Mouse (Mus musculus) erythroblast, adult 5-6 weeks (primary cell): ENCODE data around the gene Ccdc14. TPM values are rescaled to one million over a fixed set of nuclear protein-coding genes. Genes with fewer than 3 reads are reported as not detected.
"Not testable (repeated sequence)": the region's sequence is repeated elsewhere in the genome, so short reads cannot be mapped to it uniquely, and the experiment has no call there.

Experiments used
- ATAC-seq: replicated peaks from 2 replicates; pipeline ENCODE4 v1.8.0; 2016; ENCODE audit warnings: moderate number of reproducible peaks, mild to moderate bottlenecking, moderate TSS enrichment, inconsistent platforms; ENCODE audit not compliant: poor library complexity, low FRiP score, severe bottlenecking
- total RNA-seq, 2 experiments: library from RNA; stranded (forward) in 1 of 2; stranded (reverse) in 1 of 2; fragments of 150-400 nt in 1 of 2; fragments of 200-764, 138-1000 nt in 1 of 2; gene quantifications; 2 replicates each; pipeline versions ENCODE4 v1.2.3 to v1.2.4; 2015 to 2017; ENCODE audit warnings: low replicate concordance in 2 of 2

Gene Ccdc14
- total RNA-seq, 2 experiments from 2014 or later = 2.0 to 2.1 TPM

DNA sequence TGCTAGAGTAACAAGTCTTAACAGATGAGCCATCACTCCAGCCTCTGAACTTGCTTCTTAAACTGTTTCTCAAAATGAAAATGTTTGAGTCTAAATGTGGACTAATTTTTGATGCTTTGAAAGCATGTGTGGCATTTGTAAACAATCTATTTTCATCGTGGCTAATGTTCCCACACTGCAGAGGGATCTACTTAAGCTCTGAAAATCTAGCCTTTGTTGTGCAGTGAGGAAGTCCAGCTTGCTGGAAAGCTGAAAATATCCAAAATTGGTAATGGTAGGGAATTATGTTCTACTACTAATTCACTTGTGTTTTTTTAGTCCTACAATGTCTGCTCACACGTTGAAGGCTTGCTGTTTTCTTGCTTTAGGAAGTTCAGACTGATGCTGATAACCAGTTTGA, 15.6 kb downstream of the Ccdc14 start:
- ATAC-seq = no peak

- no peak for ATAC-seq
Measured at GRCm38 (mm10) chr16:34706487-34706946, 16.1 kb downstream of the Ccdc14 start.

DNA sequence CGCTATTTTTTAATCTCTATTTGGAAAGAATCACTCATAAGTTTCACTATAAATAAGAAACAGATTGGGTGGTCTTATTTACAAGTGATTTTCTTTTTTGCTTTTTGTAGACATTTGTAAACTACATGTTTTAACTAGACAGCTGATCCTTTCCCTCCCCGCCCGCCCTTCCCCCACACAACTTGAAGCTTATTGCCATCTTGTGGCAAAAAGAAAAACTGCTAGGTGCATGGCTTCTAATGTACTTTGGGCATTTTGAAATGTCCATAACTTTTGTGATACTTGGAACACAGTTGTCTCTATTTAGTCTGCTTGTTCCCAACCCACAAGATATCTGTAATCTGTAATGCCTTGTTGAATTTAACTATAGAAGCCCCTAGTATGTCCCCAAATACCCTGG, 21.1 kb downstream of the Ccdc14 start:
- no peak for ATAC-seq

GRCm38 (mm10) chr16:34725156-34725555, 34.7 kb downstream of the Ccdc14 start:
- no peak for ATAC-seq

DNA sequence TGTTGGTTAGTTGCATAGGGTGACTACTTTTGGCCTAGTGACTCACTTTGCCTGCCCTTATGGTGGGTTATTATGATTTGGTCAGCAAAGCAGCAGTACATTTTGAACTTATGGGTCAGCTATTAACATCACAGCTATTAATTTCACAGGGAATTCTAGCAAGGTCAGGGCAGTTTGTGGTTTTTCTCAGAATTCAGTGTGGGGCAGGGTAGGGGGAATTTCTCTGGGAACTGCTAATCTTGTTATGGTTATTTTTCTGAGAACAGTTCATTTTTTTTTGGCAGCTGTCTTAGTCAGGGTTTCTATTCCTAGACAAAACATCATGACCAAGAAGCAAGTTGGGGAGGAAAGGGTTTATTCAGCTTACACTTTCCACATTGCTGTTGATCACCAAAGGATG, 38.2 kb downstream of the Ccdc14 start:
- ATAC-seq = not testable (repeated sequence)

- ATAC-seq = no peak
Measured at GRCm38 (mm10) chr16:34729371-34729770, 39.0 kb downstream of the Ccdc14 start.

GRCm38 (mm10) chr16:34738656-34739233, 48.3 kb downstream of the Ccdc14 start:
- no peak for ATAC-seq

DNA sequence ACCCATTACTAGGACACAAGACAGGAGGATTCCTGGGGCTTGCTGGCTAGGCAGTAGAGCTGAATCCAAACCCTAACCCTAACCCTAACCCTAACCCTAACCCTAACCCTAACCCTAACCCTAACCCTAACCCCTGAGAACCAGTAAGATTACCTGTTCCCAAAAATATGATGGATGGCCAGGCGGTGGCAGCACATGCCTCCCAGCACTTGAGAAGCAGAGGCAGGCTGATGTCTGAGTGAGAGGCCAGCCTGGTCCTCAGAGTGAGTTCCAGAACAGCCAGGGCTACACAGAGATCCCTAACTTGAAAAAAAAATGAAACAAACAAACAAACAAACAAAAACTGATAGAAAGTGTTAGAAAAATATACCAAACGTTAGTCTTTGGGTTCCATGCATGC, 52.5 kb downstream of the Ccdc14 start:
- ATAC-seq = no peak

- ATAC-seq = no peak
Measured at GRCm38 (mm10) chr16:34745065-34745585, 54.7 kb downstream of the Ccdc14 start, which contains the start of gene Mylk. Mylk (plus strand) TSS chr16:34745210.

GRCm38 (mm10) chr16:34748081-34748720, 57.8 kb downstream of the Ccdc14 start:
- ATAC-seq = no peak

- no peak for ATAC-seq
Measured at GRCm38 (mm10) chr16:34749536-34749935, 59.1 kb downstream of the Ccdc14 start.

DNA sequence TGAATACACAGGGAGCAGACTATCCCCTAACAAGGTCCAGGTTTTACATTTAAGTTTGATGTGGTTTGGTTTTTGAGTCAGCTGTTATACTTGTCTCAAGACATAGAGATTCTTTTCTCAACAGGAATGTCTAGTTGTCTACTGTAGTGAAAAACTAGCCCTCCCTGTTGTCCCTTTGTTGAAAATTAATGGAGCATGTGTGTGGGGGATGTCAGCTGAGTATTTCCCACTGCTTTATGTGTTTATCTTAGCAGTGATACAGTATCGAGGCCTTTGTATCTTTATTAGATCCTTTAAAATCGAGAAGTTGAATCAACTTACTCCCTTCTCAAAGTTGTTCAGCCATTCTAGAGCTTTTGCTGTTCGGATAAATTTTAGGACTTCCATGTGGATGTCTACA, 61.6 kb downstream of the Ccdc14 start:
- ATAC-seq = no peak

DNA sequence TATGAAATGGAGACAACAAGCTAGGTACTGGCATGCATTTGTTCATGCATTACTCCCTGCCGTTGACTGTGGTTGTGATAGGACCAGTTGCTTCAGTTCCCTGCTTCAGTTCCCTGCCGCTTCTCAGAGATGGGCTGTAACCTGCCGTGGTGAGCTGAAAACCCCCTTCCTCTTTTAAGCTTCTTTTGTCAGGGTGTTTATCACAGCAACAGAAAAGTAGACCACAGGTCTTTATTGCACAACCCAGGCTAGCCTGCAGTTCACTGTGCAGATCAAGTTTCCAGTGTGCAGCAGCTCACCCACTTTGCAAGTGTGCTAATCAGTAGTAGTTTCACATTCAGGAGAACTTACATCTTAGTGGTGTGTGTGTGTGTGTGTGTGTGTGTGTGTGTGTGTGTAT, 62.6 kb downstream of the Ccdc14 start:
- no peak for ATAC-seq

GRCm38 (mm10) chr16:34756991-34757390, 66.6 kb downstream of the Ccdc14 start:
- no peak for ATAC-seq

GRCm38 (mm10) chr16:34758205-34758604, 67.8 kb downstream of the Ccdc14 start:
- ATAC-seq = no peak

GRCm38 (mm10) chr16:34763959-34764591, 73.7 kb downstream of the Ccdc14 start:
- ATAC-seq = no peak

DNA sequence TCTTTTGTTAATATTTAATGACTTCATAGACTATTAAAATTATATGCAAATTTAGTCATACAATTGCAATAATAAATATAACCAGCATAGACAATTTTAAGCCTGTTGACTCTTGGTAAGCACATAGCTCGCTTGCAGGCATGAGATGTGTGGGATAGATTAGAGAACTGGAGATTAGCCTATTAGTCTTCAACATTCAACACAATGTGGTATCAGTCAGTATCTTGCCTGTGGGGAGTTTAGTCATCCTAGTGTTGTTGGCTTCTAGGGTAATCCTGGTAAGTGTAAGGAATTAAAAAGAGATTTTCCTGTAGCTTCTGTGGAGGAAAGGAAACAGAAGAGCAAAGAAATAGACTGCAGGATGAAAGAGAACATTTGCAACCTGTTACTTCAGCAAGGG, 75.2 kb downstream of the Ccdc14 start:
- no peak for ATAC-seq

DNA sequence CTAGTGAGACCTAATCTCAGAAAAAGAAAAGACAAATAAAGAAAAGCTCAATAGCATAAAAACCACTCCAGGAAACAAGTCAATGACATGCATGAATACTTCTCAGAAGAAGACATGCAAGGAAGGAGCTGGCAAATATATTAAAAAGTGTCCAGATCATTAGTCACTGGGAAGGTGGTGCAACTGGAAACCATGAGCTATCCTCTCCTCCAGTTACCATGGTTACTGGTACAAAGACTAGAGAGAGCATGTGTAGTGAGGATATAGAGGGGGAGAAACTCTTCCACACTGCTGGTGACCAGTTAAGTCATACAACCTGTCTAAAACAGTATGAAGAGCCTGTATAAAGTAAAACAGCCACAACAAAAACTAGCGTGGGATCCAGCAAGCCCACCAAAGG, 75.8 kb downstream of the Ccdc14 start:
- no peak for ATAC-seq

DNA sequence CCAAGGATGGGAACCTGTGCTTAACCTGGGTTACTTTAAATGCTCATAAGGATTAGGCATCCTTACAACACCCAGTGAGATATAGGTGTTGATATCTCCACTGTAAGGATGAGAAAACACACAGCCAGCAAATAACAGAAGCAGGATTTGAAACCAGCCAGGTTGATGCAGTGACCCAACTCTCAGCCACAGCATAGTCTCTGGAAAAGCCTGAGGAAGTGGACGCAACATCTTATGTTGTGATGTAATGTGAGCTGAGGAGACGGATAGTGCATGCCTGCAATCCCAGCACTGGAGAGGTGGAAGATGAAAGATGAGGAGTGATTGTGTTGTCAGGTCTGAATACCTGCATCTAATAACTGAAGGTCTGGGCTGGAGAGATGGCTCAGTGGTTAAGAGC, 77.0 kb downstream of the Ccdc14 start:
- no peak for ATAC-seq

DNA sequence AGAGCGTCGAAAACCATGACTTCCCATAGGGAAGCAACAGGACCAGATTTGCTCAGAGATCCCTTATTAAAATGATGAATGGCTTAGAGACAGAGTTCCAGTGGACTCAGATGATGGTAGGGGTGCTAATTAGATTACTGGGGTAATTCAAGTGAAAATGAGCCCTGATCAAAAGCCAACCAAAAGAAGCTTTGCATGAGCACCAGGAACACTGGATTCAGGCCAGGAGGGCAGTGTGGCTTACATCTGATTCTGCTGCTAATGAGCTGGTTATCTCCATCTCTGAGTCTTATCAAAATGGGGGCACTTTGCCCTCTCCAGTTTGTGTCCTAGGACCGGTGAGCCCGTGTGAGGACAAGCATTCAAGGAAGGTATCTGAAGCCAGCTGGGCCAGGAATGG, 78.0 kb downstream of the Ccdc14 start:
- ATAC-seq = no peak

DNA sequence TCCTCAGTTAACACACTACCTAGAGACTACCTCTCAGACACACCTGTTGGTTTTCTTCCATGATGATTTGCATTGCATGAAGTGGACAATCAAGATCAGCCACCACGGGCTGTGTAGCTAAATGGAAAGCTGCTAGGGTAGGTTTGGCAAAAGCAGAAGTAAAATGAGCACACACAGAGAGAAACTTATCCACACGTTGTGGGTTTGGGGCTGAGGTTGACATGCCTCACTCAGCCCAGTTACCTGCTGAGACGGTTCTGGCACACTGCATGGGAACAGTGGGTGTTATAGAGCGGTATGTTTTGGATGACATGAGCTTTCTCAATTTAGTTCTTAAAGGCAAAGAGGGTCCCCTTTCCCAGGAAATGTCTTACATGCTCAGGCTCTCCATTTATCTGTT, 79.7 kb downstream of the Ccdc14 start:
- no peak for ATAC-seq
